Mouse (Mus musculus): ENCODE results near the gene Gbx2.

The Gbx2 gene

DNA sequence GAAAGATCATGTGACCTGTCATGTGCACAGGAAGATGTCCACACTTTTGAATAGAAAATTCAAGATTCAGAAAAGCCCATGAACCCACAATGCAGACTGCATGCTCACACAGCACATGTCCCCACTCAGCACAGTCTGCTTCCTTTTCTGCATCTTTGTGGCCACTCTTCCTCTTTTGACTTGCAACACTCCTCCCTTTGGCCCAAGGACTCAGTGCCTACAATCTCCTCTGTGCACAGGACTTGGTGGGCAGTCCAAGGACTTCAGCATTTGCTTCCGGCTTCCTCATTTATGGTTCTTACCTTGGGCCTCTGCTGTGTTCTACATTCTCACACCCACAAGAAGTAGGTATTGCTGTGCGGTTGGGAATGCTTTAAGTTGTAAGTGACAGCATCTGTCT lies 28.7 kb downstream of the Gbx2 start:
- no peak for DNase-seq

DNA sequence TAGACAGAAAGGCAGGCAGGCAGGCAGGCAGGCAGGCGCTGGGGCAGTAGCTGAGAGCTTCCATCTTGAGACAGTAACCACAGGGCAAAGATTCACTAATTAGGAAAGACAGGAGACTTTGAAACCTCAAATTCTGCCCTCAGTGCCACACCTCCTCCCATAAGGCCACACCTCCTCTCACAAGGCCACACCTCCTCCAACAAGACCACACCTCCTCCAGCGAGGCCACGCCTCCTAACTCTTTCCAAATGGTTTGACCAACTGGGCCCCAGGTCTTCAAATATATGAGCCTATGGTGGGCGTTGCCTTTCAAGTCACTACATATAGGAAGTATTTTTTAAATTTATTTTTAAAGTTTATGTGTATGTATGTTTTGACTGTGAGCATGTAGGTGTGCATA lies 29.6 kb downstream of the Gbx2 start:
- no peak for DNase-seq

DNA sequence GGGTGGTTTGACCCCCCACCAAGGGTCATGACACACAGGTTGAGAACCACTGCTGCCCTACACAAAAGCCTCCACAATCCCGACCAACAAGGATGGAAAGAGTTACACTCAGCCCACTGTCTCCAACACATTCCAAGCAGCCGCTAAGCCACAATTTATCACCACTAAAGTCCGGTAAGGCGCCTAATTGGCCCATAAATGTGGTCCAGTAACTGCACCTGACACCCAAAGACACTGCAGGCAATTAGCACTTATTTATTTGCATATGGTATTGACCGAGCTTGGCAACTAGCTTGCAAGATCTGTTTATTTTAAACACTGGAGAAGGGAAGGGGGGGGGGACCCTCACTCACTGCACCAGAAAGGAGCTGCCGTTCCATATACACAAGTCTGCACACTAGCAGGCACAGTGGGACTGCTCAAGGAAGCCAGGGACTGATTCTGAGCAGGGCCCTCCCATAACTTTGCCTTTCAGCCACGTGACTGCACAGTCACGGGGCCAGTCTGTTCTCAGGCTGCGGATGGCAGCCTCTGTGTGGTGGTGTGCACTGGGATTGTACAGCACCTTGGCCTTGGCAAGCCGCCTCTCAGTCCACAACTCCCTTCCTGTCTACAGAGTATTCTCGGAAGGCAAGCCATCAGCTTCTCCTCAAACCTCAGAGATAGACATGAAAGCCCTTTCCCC lies 31.1 kb downstream of the Gbx2 start:
- peak; percentile 18 for DNase-seq

DNA sequence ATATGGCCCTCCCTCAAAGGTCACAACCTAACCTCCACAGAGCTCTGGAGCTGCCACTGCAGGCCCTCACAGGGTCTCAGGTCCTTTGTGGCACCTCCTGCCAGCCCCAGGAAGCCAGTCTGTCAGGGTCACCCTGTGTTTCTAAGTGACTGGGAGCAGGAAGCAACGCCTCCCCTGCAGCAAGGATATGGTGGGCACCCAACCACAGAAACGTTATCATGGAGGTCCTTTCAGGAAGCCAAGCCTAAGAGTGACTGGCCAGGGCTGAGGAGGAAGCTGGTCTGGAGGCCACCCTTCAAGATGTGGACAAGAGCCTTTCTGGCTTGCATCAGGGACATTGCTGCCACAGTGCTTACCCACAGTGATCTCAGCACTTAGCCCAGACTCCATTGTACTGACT lies 31.9 kb downstream of the Gbx2 start:
- no peak for DNase-seq

DNA sequence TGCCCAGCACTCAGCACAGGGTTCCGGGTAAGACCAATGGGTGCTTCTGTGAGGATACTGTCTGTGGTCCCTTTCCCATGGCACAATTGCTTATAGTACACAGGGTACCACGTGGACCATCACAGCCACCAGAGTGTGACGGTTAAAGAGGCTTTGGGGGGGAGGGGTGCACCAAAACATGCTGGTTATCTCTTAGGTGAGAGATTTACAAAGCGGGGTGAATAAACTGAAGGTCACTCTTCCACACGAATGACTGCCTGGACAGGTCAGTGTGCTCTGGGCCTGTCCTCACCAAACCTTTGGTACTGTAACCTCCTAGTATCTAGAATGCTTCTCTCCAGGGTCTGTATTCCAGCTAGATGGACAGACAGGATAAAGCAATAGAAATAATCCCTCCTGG lies 35.2 kb downstream of the Gbx2 start:
- DNase-seq, result no peak

DNA sequence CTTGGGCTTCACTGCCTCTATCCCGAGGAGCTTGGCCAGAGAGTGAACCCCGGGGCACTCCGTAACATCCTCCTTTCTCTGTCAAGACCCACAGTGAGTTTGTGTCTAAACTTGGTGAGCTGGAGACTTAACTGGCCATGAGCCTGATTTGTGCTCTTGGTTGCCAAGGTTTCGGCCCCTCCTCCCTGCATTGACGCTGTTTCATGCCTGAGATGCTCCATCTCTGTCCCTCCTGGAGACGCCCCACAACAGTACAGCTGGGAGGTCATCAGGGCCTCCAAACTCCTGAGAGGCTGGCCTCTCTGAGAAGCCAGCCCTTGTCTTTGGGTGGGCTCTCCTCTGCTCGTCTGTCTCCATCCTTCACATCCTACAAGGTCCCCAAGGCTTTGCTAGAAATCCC lies 38.7 kb downstream of the Gbx2 start:
- DNase-seq, result no peak

DNA sequence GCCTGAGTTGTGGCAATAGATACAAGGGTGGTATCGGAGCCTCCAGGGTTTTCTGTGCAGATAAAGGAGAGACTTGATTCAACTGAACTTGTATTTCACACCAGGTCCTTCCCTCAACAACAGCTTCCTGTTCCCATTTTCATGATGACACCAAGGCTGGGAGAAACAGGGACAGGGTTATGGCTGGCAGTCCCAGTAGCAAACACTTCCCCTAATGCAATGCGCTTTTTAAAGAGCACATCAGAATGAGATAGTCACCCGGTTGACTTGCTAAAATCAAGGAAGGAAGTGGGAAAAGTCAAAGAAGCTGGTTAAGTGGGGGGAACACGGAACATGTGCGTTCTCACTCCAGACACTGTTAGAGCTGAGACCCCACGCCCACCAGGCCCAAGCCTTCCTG lies 39.6 kb downstream of the Gbx2 start:
- no peak for DNase-seq

DNA sequence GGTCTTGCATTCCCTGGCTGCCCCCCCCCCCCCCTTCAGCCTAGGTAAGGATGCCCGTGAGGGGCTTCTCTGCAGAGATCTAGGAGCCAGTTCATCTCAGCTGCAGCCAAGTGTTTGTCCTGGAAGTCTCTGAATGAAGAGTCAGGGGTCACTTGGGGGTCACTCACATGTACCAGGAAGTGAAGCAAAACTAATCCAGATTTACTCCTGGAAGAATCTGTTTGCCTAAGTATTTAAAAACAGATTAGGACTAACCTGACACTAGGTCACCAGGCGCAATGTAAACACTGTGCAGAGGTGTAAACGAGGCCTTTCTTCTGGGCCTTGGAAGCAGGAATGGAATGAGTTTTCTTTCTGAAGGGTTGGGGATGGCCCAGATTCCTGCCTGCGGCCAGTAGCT lies 45.3 kb downstream of the Gbx2 start:
- DNase-seq, result no peak

DNA sequence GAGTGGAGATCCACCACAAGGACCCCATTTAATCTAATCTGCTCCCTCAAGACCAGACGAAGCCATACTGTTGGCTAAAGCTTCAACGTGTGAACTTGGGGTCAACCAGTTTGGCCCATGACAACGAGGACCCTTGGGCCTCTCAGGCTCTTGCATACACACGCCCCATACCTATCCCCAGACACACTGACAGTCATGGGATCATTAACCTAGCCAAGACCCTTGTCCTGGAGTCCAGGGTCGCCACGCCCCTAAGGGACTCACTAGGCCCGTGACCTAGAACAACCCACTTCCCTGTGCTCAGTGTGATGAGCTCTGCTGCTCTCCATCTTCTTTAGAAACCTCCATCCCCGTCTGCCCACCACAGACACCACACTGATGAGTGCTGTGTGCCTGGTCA lies 46.6 kb downstream of the Gbx2 start:
- DNase-seq, result no peak

DNA sequence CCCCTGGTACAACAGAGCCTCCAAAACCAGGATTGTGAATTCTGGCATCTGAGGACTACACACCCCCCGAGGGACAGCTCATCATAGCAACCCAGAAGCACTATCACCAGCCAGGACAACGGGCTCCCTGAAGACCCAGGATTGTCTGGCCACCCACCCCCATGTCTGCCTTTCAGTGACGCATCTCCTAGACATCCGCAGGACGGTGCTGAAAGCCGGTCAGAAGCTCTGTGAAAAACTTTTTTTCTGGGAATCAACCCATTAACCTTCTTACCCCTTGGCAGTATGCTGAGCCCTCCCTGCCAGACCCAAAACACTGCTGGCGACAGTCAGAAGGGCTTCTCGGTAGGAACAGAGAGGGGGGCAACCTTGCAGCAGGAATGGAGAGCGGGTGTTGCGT lies 50.1 kb downstream of the Gbx2 start:
- no peak for DNase-seq

DNA sequence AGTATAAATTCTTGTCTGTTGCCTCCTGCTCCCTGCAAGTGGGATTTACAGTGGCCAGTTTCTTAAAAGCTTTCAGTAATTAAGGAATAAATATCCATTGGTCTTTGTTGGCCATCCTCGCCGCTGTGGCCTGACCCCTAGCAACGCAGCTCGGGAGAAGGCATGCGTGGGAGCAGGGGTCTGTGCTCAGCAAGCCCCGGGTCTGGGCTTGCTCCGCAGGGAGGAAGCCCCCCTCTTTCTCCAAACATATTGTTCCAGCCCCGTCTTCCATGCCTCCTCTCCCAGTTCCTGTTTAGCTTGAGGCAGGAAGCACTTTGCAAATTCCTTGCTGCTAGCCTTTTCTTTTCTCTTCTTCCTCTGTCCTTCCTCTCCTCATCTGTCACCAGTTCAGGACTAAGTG lies 50.8 kb downstream of the Gbx2 start:
- peak; percentile 20 for DNase-seq

DNA sequence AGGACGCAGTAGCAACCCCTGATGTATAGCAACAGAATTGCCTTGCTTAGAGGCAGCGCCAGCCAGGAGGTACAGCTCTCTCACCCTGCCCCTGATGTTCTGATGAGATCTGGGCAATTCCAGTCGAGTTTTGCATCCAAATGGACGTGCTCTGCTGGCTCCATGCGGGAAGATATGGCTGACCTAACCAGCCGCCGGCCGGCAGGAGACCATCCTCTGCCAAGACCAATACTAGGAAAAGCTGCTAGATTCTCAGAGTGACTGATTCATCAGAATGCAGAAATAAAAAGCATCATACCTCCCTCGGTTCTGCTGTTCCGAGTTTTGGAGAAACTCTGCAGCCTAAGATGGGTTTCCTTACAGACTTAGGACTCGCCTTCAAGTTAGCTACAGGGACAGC lies 52.5 kb downstream of the Gbx2 start:
- no peak for DNase-seq
